In genomic region chr11:114657737-114658136, GRCm38 (mm10) we compare ENCODE assay signal across 8 mouse cellular contexts. TPM values are rescaled to one million over a fixed set of nuclear protein-coding genes. Genes with fewer than 3 reads are reported as not detected.
DNase-seq lines count a peak whose midpoint lies in the region; ATAC-seq lines count a peak whose summit lies in the region.

No protein-coding gene starts in this region.

- no peaks in the 10 kb centered on the region for H3K4me1 ChIP-seq in forebrain, embryonic 11.5 days (replicated peaks; ENCODE audit: control insufficient read depth, insufficient read depth, low read length)
- H3K4me1 ChIP-seq in forebrain, embryonic 15.5 days = peaks cover 2% of the 10 kb centered on the region
- H3K4me1 ChIP-seq in midbrain, embryonic 13.5 days (replicated peaks) = peaks cover 19% of the 10 kb centered on the region

- H3K9ac ChIP-seq in forebrain, embryonic 11.5 days (ENCODE audit: low read length) = no peak overlapping the region
- no peak overlapping the region for H3K9ac ChIP-seq in forebrain, embryonic 15.5 days (replicated peaks)
- H3K9ac ChIP-seq in midbrain, embryonic 13.5 days (replicated peaks) = 0 out of 2 replicates have a peak overlapping the region, but pooled peaks have one; percentile 36

- WGBS in forebrain, embryonic 11.5 days = 26% methylated on average over 7 of the region's 7 CpGs
- 17% methylated on average over 7 of the region's 7 CpGs for WGBS in forebrain, embryonic 15.5 days
- WGBS in midbrain, embryonic 13.5 days = 25% methylated on average over 7 of the region's 7 CpGs

- no peak overlapping the region for H3K4me2 ChIP-seq in forebrain, embryonic 11.5 days (ENCODE audit: low read depth, low read length, severe bottlenecking)
- no peak overlapping the region for H3K4me2 ChIP-seq in forebrain, embryonic 15.5 days (replicated peaks)
- no peak overlapping the region for H3K4me2 ChIP-seq in midbrain, embryonic 13.5 days (replicated peaks)

- no peaks in the 10 kb centered on the region for H3K27me3 ChIP-seq in forebrain, embryonic 11.5 days (ENCODE audit: control insufficient read depth, insufficient read depth, low read length)
- H3K27me3 ChIP-seq in forebrain, embryonic 15.5 days = 0 out of 2 replicates have a peak, but pooled peaks cover 4% of the 10 kb centered on the region
- 0 out of 2 replicates have a peak, but pooled peaks cover 4% of the 10 kb centered on the region for H3K27me3 ChIP-seq in midbrain, embryonic 13.5 days

- DNase-seq in forebrain, embryonic 11.5 days (ENCODE audit: low spot score) = peak; percentile 87
- peak; percentile 77 for DNase-seq in B cell, adult 2 months
- peak; percentile 42 for DNase-seq in cerebellum, adult 11-12 months
- DNase-seq in left cerebral cortex, postnatal 14 days (ENCODE audit: low spot score in 2 of 2) = peak; percentile 74 to 79
- peak; percentile 75 for DNase-seq in testis, postnatal 14 days (ENCODE audit: low spot score)

- no peak for ATAC-seq in forebrain, embryonic 11.5 days (replicated peaks; ENCODE audit: low FRiP score)
- no peak for ATAC-seq in forebrain, embryonic 15.5 days (replicated peaks)
- peak; percentile 65; the same call in 1 of the 2 replicates for ATAC-seq in frontal cortex, adult (ENCODE audit: low TSS enrichment)
- ATAC-seq in midbrain, embryonic 13.5 days = 0 out of 2 replicates have a peak, but pooled peaks have one; percentile 22

- intact Hi-C loops in left cerebral cortex, postnatal 14 days (cut with DNase I) = no loop called here

- H3K27ac ChIP-seq in forebrain, embryonic 11.5 days (ENCODE audit: low read depth, low read length) = no peak overlapping the region
- H3K27ac ChIP-seq in forebrain, embryonic 15.5 days (replicated peaks) = no peak overlapping the region
- H3K27ac ChIP-seq in midbrain, embryonic 13.5 days = peak overlapping the region; percentile 68

- H3K36me3 ChIP-seq in forebrain, embryonic 11.5 days (ENCODE audit: control insufficient read depth, insufficient read depth, low read length) = no peaks in the 10 kb centered on the region
- H3K36me3 ChIP-seq in forebrain, embryonic 15.5 days = no peaks in the 10 kb centered on the region
- H3K36me3 ChIP-seq in midbrain, embryonic 13.5 days = no peaks in the 10 kb centered on the region

- H3K4me3 ChIP-seq in forebrain, embryonic 11.5 days (ENCODE audit: low read depth, low read length) = no peak overlapping the region
- H3K4me3 ChIP-seq in forebrain, embryonic 15.5 days = no peak overlapping the region
- H3K4me3 ChIP-seq in midbrain, embryonic 13.5 days (replicated peaks) = no peak overlapping the region

- H3K9me3 ChIP-seq in forebrain, embryonic 11.5 days (ENCODE audit: control insufficient read depth, low read length) = no peaks in the 10 kb centered on the region
- no peaks in the 10 kb centered on the region for H3K9me3 ChIP-seq in forebrain, embryonic 15.5 days
- H3K9me3 ChIP-seq in midbrain, embryonic 13.5 days = no peaks in the 10 kb centered on the region

RNA-seq across cellular contexts. Expression of gene Rpl38, which starts 10.6 kb away (rescaled TPM):
- polyA plus RNA-seq in forebrain, embryonic 11.5 days (2014; fragmentation: Nextera tagmentation; extraction: Ambion mirVana) = 852 and 943 TPM in 2 replicates
- polyA plus RNA-seq in forebrain, embryonic 15.5 days (2015; fragmentation: Nextera tagmentation; extraction: Ambion mirVana) = 787 and 864 TPM in 2 replicates
- total RNA-seq in left cerebral cortex, postnatal 14 days (2021) = 100 to 1,000 TPM; 737 to 799 TPM
- 826 and 835 TPM in 2 replicates for polyA plus RNA-seq in midbrain, embryonic 13.5 days (2015; fragmentation: Nextera tagmentation; extraction: Ambion mirVana)

RNA-seq across cellular contexts. Expression of gene Ttyh2, which starts 17.5 kb away (rescaled TPM):
- 10.5 and 11.7 TPM in 2 replicates for polyA plus RNA-seq in forebrain, embryonic 11.5 days (2014; fragmentation: Nextera tagmentation; extraction: Ambion mirVana)
- 23.1 and 24.1 TPM in 2 replicates for polyA plus RNA-seq in forebrain, embryonic 15.5 days (2015; fragmentation: Nextera tagmentation; extraction: Ambion mirVana)
- 10 to 100 TPM; 24.0 to 24.6 TPM for total RNA-seq in left cerebral cortex, postnatal 14 days (2021)
- polyA plus RNA-seq in midbrain, embryonic 13.5 days (2015; fragmentation: Nextera tagmentation; extraction: Ambion mirVana) = 24.2 and 24.6 TPM in 2 replicates

Comparison
In these comparisons a context has a peak if more than half of its experiments do, and no peak if none do; other contexts are left out.
1. ATAC-seq: peak in frontal cortex, adult (single experiment) and midbrain, embryonic 13.5 days (single experiment); none in forebrain, embryonic 11.5 days (single experiment) and forebrain, embryonic 15.5 days (single experiment).
2. Peak in every context shown above with its lines, with median percentiles within 50 percentile points of each other: DNase-seq.